Mouse (Mus musculus): ENCODE measurements around the gene Ubash3b. TPM values are rescaled to one million over a fixed set of nuclear protein-coding genes. Genes with fewer than 3 reads are reported as not detected.
A peak's percentile ranks its signal among the peaks of the same experiment; 100 is the strongest.

Ubash3b gene
- polyA plus RNA-seq, 1 experiment from 2014 or later = 24.1 TPM

- H3K27me3 ChIP-seq (replicated peaks) = peaks cover 20% of the 10 kb centered on the region; the same call in 1 of the 2 replicates
- H3K36me3 ChIP-seq = no peaks in the 10 kb centered on the region
- 94% methylated on average over 2 of the region's 2 CpGs for WGBS
- H3K4me2 ChIP-seq (replicated peaks) = no peak overlapping the region
- no peak overlapping the region for H3K27ac ChIP-seq
- ATAC-seq (ENCODE audit: low FRiP score, low read depth) = no peak
- H3K4me3 ChIP-seq = no peak overlapping the region
- H3K4me1 ChIP-seq = peaks cover 23% of the 10 kb centered on the region
- no peak overlapping the region for H3K9ac ChIP-seq
- H3K9me3 ChIP-seq = 0 out of 2 replicates have a peak, but pooled peaks cover 5% of the 10 kb centered on the region
Observed at GRCm38 (mm10) chr9:41159223-41159622, 2.3 kb downstream of the Ubash3b start.

DNA sequence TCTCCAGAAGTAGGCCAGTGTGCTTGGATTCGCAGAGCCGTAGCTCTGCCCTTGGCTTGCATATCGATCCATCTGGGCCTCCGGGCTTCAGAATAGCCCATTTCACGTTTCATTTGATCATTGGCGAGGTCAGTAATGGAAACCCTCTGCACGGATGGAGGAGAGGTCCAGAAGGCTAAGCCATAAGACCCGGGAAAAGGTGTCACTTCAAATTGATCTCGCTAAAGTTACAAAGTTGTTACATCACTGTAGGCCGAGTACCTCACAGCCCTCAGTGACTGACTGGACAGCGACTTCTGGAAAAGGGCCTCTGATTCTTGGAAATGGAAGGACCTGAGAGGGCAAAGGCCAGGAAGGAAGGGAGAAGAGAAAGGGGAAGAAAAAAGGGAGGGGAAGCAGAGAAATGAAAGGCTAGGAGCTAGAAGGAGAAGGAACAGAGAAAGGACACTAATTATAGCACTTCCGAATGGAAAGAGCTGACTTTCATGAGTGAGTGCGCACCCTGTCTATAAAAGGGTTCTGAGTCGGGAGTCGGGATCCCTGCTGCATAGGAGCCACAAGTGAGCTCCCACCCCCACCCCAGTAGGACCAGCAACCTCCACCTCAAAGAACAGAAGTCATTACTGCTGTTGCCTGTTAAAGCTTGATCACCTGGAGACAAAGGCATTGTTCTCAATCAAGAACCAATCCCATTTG, 3.5 kb downstream of the Ubash3b start:
- Histone ChIP-seq H3K36me3 (no peaks in the 10 kb centered on the region), H3K9me3 (no peaks in the 10 kb centered on the region), H3K4me3 (peak overlapping the region; percentile 75), H3K27ac (no peak overlapping the region), H3K4me1 (peaks cover 23% of the 10 kb centered on the region), H3K9ac (no peak overlapping the region), H3K27me3 (replicated peaks) (peaks cover 20% of the 10 kb centered on the region; the same call in 1 of the 2 replicates), H3K4me2 (replicated peaks) (peak overlapping the region; percentile 80)
- 0 out of 2 replicates have a peak, but pooled peaks have one; percentile 2 for ATAC-seq (ENCODE audit: low FRiP score, low read depth)
- WGBS = 13% methylated on average over 15 of the region's 15 CpGs

GRCm38 (mm10) chr9:41157020-41157871, 4.3 kb downstream of the Ubash3b start:
- ATAC-seq (ENCODE audit: low FRiP score, low read depth) = peak; percentile 87
- H3K27ac ChIP-seq = peak overlapping the region; percentile 43
- no peaks in the 10 kb centered on the region for H3K9me3 ChIP-seq
- peaks cover 20% of the 10 kb centered on the region; the same call in 1 of the 2 replicates for H3K27me3 ChIP-seq (replicated peaks)
- peak overlapping the region; percentile 80 for H3K4me2 ChIP-seq (replicated peaks)
- H3K4me3 ChIP-seq = peak overlapping the region; percentile 75
- H3K36me3 ChIP-seq = no peaks in the 10 kb centered on the region
- H3K9ac ChIP-seq = peak overlapping the region; percentile 76
- under 1% methylated on average over 82 of the region's 82 CpGs for WGBS
- peaks cover 23% of the 10 kb centered on the region for H3K4me1 ChIP-seq

DNA sequence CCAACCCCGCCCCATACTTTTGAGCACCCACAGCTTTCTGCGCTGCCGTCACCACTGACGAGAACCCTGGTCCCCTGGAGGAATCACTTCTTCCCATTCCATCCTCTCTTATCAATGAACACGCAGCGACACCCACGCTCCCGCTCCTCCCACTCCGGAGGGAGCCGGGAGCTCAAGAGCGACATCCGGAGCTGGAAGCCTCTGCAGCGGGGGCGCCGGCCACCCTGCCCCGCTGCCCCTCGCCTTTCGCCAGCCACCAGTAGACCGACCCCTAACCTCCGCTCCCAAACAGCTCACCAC, 4.8 kb downstream of the Ubash3b start:
- Histone ChIP-seq H3K27ac (no peak overlapping the region), H3K4me2 (replicated peaks) (peak overlapping the region; percentile 80), H3K4me1 (peaks cover 25% of the 10 kb centered on the region), H3K9ac (peak overlapping the region; percentile 76), H3K4me3 (peak overlapping the region; percentile 75), H3K27me3 (replicated peaks) (peaks cover 20% of the 10 kb centered on the region; the same call in 1 of the 2 replicates), H3K9me3 (no peaks in the 10 kb centered on the region), H3K36me3 (no peaks in the 10 kb centered on the region)
- WGBS = under 1% methylated on average over 20 of the region's 20 CpGs
- no peak for ATAC-seq (ENCODE audit: low FRiP score, low read depth)

DNA sequence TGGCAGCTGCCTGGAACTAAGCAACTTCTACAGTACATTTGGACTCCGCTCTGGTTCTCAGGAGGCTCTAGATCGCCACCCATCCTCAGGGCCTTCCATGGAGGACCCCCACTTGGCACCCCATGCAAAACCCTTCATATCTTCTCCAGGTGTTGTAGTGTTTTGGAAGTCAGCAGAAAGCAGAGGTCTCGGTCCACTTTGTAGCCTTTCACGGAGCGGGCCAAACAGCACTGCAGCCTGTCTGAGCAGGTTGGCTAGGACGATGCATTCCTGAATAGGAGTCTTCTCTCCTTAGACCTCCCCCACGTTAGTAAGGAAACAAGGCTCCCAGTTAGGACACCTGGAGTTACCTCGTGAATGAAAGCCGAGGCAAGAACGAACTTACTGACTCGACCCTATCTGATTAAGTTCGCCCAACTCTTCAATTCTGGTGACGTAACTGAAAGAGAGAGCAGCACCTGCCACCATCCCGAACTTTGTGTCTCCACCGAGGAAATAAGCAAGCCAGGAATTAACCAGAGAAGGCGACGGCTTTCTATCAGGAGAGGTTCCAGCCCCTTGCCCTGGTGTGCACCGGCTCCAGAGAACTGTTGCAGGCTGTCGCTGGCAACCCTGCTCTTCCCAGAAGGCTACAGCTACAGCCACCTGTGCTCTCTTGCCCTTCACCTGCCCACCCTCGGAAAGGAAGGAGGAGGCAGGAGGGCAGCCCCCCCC, 5.3 kb downstream of the Ubash3b start:
- Histone ChIP-seq H3K27me3 (replicated peaks) (peaks cover 20% of the 10 kb centered on the region; the same call in 1 of the 2 replicates), H3K4me2 (replicated peaks) (peak overlapping the region; percentile 80), H3K9ac (peak overlapping the region; percentile 76), H3K36me3 (no peaks in the 10 kb centered on the region), H3K9me3 (no peaks in the 10 kb centered on the region), H3K4me1 (peaks cover 30% of the 10 kb centered on the region), H3K27ac (no peak overlapping the region), H3K4me3 (peak overlapping the region; percentile 75)
- 17% methylated on average over 20 of the region's 20 CpGs for WGBS
- no peak for ATAC-seq (ENCODE audit: low FRiP score, low read depth)

DNA sequence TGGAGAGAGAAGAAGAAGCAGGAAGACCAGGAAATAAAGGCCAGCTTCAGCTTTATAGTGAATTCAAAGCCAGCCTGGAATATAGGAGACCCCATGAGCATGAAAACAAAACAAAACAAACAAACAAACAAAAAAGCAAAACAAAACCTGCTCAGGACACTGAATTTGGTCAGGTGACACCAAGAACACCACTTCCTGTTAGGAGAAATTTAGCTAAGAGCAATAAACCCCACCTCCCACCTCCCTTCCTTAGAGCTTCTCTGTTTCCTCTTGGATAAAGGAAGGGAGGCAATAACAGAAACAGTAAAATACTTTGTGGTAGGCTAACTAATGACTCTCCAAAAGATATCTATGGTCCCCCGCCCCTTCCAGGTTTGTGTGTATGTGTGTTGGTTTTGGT, 7.5 kb downstream of the Ubash3b start:
- H3K27ac ChIP-seq = no peak overlapping the region
- ATAC-seq (ENCODE audit: low FRiP score, low read depth) = no peak
- H3K4me3 ChIP-seq = no peak overlapping the region
- H3K36me3 ChIP-seq = no peaks in the 10 kb centered on the region
- peaks cover 20% of the 10 kb centered on the region; the same call in 1 of the 2 replicates for H3K27me3 ChIP-seq (replicated peaks)
- H3K9ac ChIP-seq = no peak overlapping the region
- no peaks in the 10 kb centered on the region for H3K9me3 ChIP-seq
- WGBS = 78% methylated on average over 1 of the region's 1 CpGs
- peaks cover 35% of the 10 kb centered on the region for H3K4me1 ChIP-seq
- H3K4me2 ChIP-seq (replicated peaks) = no peak overlapping the region

DNA sequence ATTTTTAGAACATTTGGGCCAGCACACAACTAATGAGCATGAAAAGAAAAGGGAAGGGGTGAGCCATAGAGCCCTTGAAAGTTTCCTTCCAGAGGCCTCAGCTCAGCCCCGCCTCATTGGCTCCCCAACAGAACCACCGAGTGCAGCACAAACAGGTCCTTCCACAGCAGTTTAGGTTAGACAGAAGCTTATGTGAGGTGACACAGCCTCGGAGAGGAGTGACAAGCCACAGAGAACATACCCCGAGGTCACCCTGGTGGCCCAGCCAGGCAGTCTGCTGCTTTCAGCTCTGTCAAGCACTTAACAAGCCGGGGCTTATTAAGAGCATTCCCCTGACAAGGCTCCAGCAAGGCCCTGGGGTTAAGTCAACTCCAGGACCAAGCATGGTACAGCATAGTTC, 8.4 kb downstream of the Ubash3b start:
- 68% methylated on average over 5 of the region's 5 CpGs for WGBS
- Histone ChIP-seq H3K36me3 (no peaks in the 10 kb centered on the region), H3K9me3 (no peaks in the 10 kb centered on the region), H3K9ac (no peak overlapping the region), H3K27ac (no peak overlapping the region), H3K4me3 (no peak overlapping the region), H3K4me1 (peaks cover 43% of the 10 kb centered on the region), H3K27me3 (replicated peaks) (peaks cover 17% of the 10 kb centered on the region; the same call in 1 of the 2 replicates), H3K4me2 (replicated peaks) (no peak overlapping the region)
- no peak for ATAC-seq (ENCODE audit: low FRiP score, low read depth)

- Histone ChIP-seq H3K27ac (no peak overlapping the region), H3K4me1 (peaks cover 43% of the 10 kb centered on the region), H3K4me2 (replicated peaks) (no peak overlapping the region), H3K4me3 (no peak overlapping the region), H3K27me3 (replicated peaks) (peaks cover 13% of the 10 kb centered on the region; the same call in 1 of the 2 replicates), H3K9me3 (no peaks in the 10 kb centered on the region), H3K36me3 (no peaks in the 10 kb centered on the region), H3K9ac (no peak overlapping the region)
- no peak for ATAC-seq (ENCODE audit: low FRiP score, low read depth)
- WGBS = 78% methylated on average over 4 of the region's 4 CpGs
Observed at GRCm38 (mm10) chr9:41151491-41151890, 10.0 kb downstream of the Ubash3b start.

- 82% methylated on average over 2 of the region's 2 CpGs for WGBS
- ATAC-seq (ENCODE audit: low FRiP score, low read depth) = no peak
- H3K27me3 ChIP-seq (replicated peaks) = no peaks in the 10 kb centered on the region
- H3K4me3 ChIP-seq = no peak overlapping the region
- no peaks in the 10 kb centered on the region for H3K9me3 ChIP-seq
- H3K4me1 ChIP-seq = peaks cover 37% of the 10 kb centered on the region
- H3K4me2 ChIP-seq (replicated peaks) = no peak overlapping the region
- H3K9ac ChIP-seq = no peak overlapping the region
- H3K27ac ChIP-seq = no peak overlapping the region
- H3K36me3 ChIP-seq = no peaks in the 10 kb centered on the region
Observed at GRCm38 (mm10) chr9:41149896-41150295, 11.6 kb downstream of the Ubash3b start.

- H3K9ac ChIP-seq = no peak overlapping the region
- 60% methylated on average over 6 of the region's 6 CpGs for WGBS
- no peaks in the 10 kb centered on the region for H3K9me3 ChIP-seq
- peaks cover 37% of the 10 kb centered on the region for H3K4me1 ChIP-seq
- H3K36me3 ChIP-seq = no peaks in the 10 kb centered on the region
- no peak overlapping the region for H3K4me2 ChIP-seq (replicated peaks)
- no peak overlapping the region for H3K4me3 ChIP-seq
- peak; percentile 64; the same call in 1 of the 2 replicates for ATAC-seq (ENCODE audit: low FRiP score, low read depth)
- no peak overlapping the region for H3K27ac ChIP-seq
- no peaks in the 10 kb centered on the region for H3K27me3 ChIP-seq (replicated peaks)
Observed at GRCm38 (mm10) chr9:41149079-41149676, 12.3 kb downstream of the Ubash3b start.

- Histone ChIP-seq H3K4me3 (no peak overlapping the region), H3K36me3 (no peaks in the 10 kb centered on the region), H3K4me2 (replicated peaks) (no peak overlapping the region), H3K4me1 (peaks cover 37% of the 10 kb centered on the region), H3K9ac (no peak overlapping the region), H3K27ac (no peak overlapping the region), H3K27me3 (replicated peaks) (no peaks in the 10 kb centered on the region), H3K9me3 (no peaks in the 10 kb centered on the region)
- no peak for ATAC-seq (ENCODE audit: low FRiP score, low read depth)
- WGBS = 75% methylated on average over 7 of the region's 7 CpGs
Observed at GRCm38 (mm10) chr9:41148600-41148999, 12.9 kb downstream of the Ubash3b start.

All from neural tube, embryonic 12.5 days (tissue).